Mouse (Mus musculus): ENCODE measurements around the gene Epha1.

The Epha1 gene

GRCm38 (mm10) chr6:42373669-42374430 lies 782 bp upstream of the Epha1 start:
- no peak for DNase-seq (ENCODE audit: low spot score)

- no peak for DNase-seq (ENCODE audit: low spot score)
Observed at GRCm38 (mm10) chr6:42372421-42372815, 650 bp downstream of the Epha1 start.

- no peak for DNase-seq (ENCODE audit: low spot score)
Observed at GRCm38 (mm10) chr6:42372001-42372400, 1.1 kb downstream of the Epha1 start.

- DNase-seq (ENCODE audit: low spot score): no peak
Observed at GRCm38 (mm10) chr6:42370630-42371363, 2.3 kb downstream of the Epha1 start.

- DNase-seq (ENCODE audit: low spot score): no peak
Observed at GRCm38 (mm10) chr6:42369870-42370269, 3.2 kb downstream of the Epha1 start.

- DNase-seq (ENCODE audit: low spot score): no peak
Observed at GRCm38 (mm10) chr6:42365215-42365614, 7.9 kb downstream of the Epha1 start.

- DNase-seq (ENCODE audit: low spot score): no peak
Observed at GRCm38 (mm10) chr6:42364607-42365006, 8.5 kb downstream of the Epha1 start.

GRCm38 (mm10) chr6:42364066-42364465 lies 9.0 kb downstream of the Epha1 start:
- DNase-seq (ENCODE audit: low spot score): no peak

GRCm38 (mm10) chr6:42362974-42363373 lies 10.1 kb downstream of the Epha1 start:
- DNase-seq (ENCODE audit: low spot score): no peak

GRCm38 (mm10) chr6:42362497-42362896 lies 10.6 kb downstream of the Epha1 start:
- no peak for DNase-seq (ENCODE audit: low spot score)

- DNase-seq (ENCODE audit: low spot score): no peak
Observed at GRCm38 (mm10) chr6:42362074-42362473, 11.0 kb downstream of the Epha1 start.

GRCm38 (mm10) chr6:42361041-42361895 lies 11.8 kb downstream of the Epha1 start:
- DNase-seq (ENCODE audit: low spot score): no peak

- DNase-seq (ENCODE audit: low spot score): no peak
Observed at GRCm38 (mm10) chr6:42360231-42360840, 12.7 kb downstream of the Epha1 start.

- DNase-seq (ENCODE audit: low spot score): no peak
Observed at GRCm38 (mm10) chr6:42359364-42360147, 13.5 kb downstream of the Epha1 start.

GRCm38 (mm10) chr6:42358901-42359300 lies 14.2 kb downstream of the Epha1 start:
- no peak for DNase-seq (ENCODE audit: low spot score)

GRCm38 (mm10) chr6:42357901-42358300 lies 15.2 kb downstream of the Epha1 start:
- no peak for DNase-seq (ENCODE audit: low spot score)

- DNase-seq (ENCODE audit: low spot score): no peak
Observed at GRCm38 (mm10) chr6:42356913-42357312, 16.2 kb downstream of the Epha1 start.

GRCm38 (mm10) chr6:42355794-42356600 lies 17.1 kb downstream of the Epha1 start:
- DNase-seq (ENCODE audit: low spot score): no peak

GRCm38 (mm10) chr6:42355366-42355765 lies 17.7 kb downstream of the Epha1 start:
- DNase-seq (ENCODE audit: low spot score): no peak

All from c-Kit-positive CD71-positive TER-119-positive erythroid progenitor cells, embryonic 14.5 days (primary cell).